Mouse (Mus musculus) lung, postnatal 0 days (tissue): ENCODE data around the gene Ampd3.

Experiments used
- CTCF ChIP-seq: IDR thresholded peaks from 2 replicates; pipeline ENCODE4 v1.5.1; 2016; ENCODE audit warnings: antibody characterized with exemption, mild to moderate bottlenecking
- EP300 ChIP-seq: IDR thresholded peaks from 2 replicates; pipeline ENCODE4 v1.6.1; 2016; ENCODE audit warnings: antibody characterized with exemption, mild to moderate bottlenecking, control low read depth

- TF ChIP-seq CTCF = no peak
- TF ChIP-seq EP300 = no peak
These were observed 17.2 kb upstream of the Ampd3 start for GRCm38 (mm10) chr7:110750834-110751233.
